Mouse (Mus musculus): Measurements from ENCODE around the gene B3gat3.

- TF ChIP-seq CTCF (IDR thresholded peaks at IDR 0.05) = 0 out of 2 replicates have a peak, but pooled peaks have one; percentile 1
- TF ChIP-seq EP300 (IDR thresholded peaks at IDR 0.05) = peak; percentile 80
Observed at GRCm38 (mm10) chr19:8871267-8872186, 48.6 kb upstream of the B3gat3 start, which contains the start of gene Ubxn1.

Measured in lung, postnatal 0 days (tissue).